Mouse (Mus musculus): ENCODE results near the gene Palld.
A peak's percentile ranks its signal among the peaks of the same experiment; 100 is the strongest.

The Palld gene

GRCm38 (mm10) chr8:61730669-61731068 lies 171.8 kb downstream of the Palld start:
- peak; percentile 12 for DNase-seq (ENCODE audit: low read depth, low spot score)

GRCm38 (mm10) chr8:61725306-61726017 lies 177.0 kb downstream of the Palld start:
- no peak for DNase-seq (ENCODE audit: low read depth, low spot score)

- DNase-seq (ENCODE audit: low read depth, low spot score) = no peak
These were observed 180.3 kb downstream of the Palld start for GRCm38 (mm10) chr8:61722226-61722625.

GRCm38 (mm10) chr8:61715351-61716125 lies 187.0 kb downstream of the Palld start:
- DNase-seq (ENCODE audit: low read depth, low spot score) = no peak

- DNase-seq (ENCODE audit: low read depth, low spot score) = no peak
These were observed 188.1 kb downstream of the Palld start for GRCm38 (mm10) chr8:61714293-61714831.

GRCm38 (mm10) chr8:61713195-61713990 lies 189.1 kb downstream of the Palld start:
- DNase-seq (ENCODE audit: low read depth, low spot score) = no peak

GRCm38 (mm10) chr8:61712426-61712825 lies 190.1 kb downstream of the Palld start:
- DNase-seq (ENCODE audit: low read depth, low spot score) = no peak

GRCm38 (mm10) chr8:61708586-61709305 lies 193.7 kb downstream of the Palld start:
- no peak for DNase-seq (ENCODE audit: low read depth, low spot score)

GRCm38 (mm10) chr8:61705491-61705890 lies 197.0 kb downstream of the Palld start:
- no peak for DNase-seq (ENCODE audit: low read depth, low spot score)

- no peak for DNase-seq (ENCODE audit: low read depth, low spot score)
These were observed 200.4 kb downstream of the Palld start for GRCm38 (mm10) chr8:61702122-61702521.

GRCm38 (mm10) chr8:61700932-61701681 lies 201.4 kb downstream of the Palld start:
- no peak for DNase-seq (ENCODE audit: low read depth, low spot score)

GRCm38 (mm10) chr8:61700298-61700697 lies 202.2 kb downstream of the Palld start:
- DNase-seq (ENCODE audit: low read depth, low spot score) = peak; percentile 30

GRCm38 (mm10) chr8:61698959-61699358 lies 203.5 kb downstream of the Palld start:
- no peak for DNase-seq (ENCODE audit: low read depth, low spot score)

- DNase-seq (ENCODE audit: low read depth, low spot score) = no peak
These were observed 204.6 kb downstream of the Palld start for GRCm38 (mm10) chr8:61697728-61698385.

GRCm38 (mm10) chr8:61696846-61697455 lies 205.5 kb downstream of the Palld start:
- no peak for DNase-seq (ENCODE audit: low read depth, low spot score)

GRCm38 (mm10) chr8:61695416-61695815 lies 207.1 kb downstream of the Palld start:
- peak; percentile 28 for DNase-seq (ENCODE audit: low read depth, low spot score)

- DNase-seq (ENCODE audit: low read depth, low spot score) = no peak
These were observed 209.6 kb downstream of the Palld start for GRCm38 (mm10) chr8:61692866-61693265.

- DNase-seq (ENCODE audit: low read depth, low spot score) = no peak
These were observed 210.4 kb downstream of the Palld start for GRCm38 (mm10) chr8:61692129-61692528.

GRCm38 (mm10) chr8:61691391-61691790 lies 211.1 kb downstream of the Palld start:
- no peak for DNase-seq (ENCODE audit: low read depth, low spot score)
